Mouse (Mus musculus) G1E-ER4 (cell line): ENCODE data around the gene 8030411F24Rik. TPM values are rescaled to one million over a fixed set of nuclear protein-coding genes. Genes with fewer than 3 reads are reported as not detected.

Source experiments
- GATA1 ChIP-seq: IDR thresholded peaks from one replicate; pipeline ENCODE4 v1.8.0; 2012; ENCODE audit warnings: low read length, inconsistent platforms
- polyA plus RNA-seq: library from polyadenylated mRNA; stranded (reverse); fragments of >175 nt; gene quantifications from 2 replicates; pipeline ENCODE4 v1.2.3, GENCODE M21; 2012

Gene 8030411F24Rik
- polyA plus RNA-seq, 1 experiment, result not detected

GRCm38 (mm10) chr2:148825986-148826385 lies 44.2 kb downstream of the 8030411F24Rik start:
- TF ChIP-seq GATA1, result no peak

GRCm38 (mm10) chr2:148834912-148835311 lies 53.1 kb downstream of the 8030411F24Rik start, which contains the start of gene Cst9:
Cst9 (plus strand) TSS chr2:148835147.
- TF ChIP-seq GATA1, result no peak

Other genes with a start within 250 kb of the 8030411F24Rik start
- gene Nxt1, start 109.4 kb upstream of the 8030411F24Rik start, polyA plus RNA-seq, result 29.7 and 37.5 TPM in 2 replicates
- gene Gzf1, start 101.0 kb upstream of the 8030411F24Rik start, polyA plus RNA-seq, result 11.9 and 14.9 TPM in 2 replicates
- not detected in 2 replicates for gene Napb, start 49.5 kb upstream of the 8030411F24Rik start, polyA plus RNA-seq
- gene Cstl1, start 31.7 kb upstream of the 8030411F24Rik start, polyA plus RNA-seq, result not detected in 2 replicates
- not detected in 2 replicates for gene Cst11, start 10.5 kb upstream of the 8030411F24Rik start, polyA plus RNA-seq
- gene Cst12, start 7.4 kb downstream of the 8030411F24Rik start, polyA plus RNA-seq, result not detected in 2 replicates
- not detected in 2 replicates for gene Cst8, start 16.8 kb downstream of the 8030411F24Rik start, polyA plus RNA-seq
- gene Cst13, start 38.1 kb downstream of the 8030411F24Rik start, polyA plus RNA-seq, result not detected in 2 replicates
- gene Cst9, start 53.1 kb downstream of the 8030411F24Rik start, polyA plus RNA-seq, result not detected in 2 replicates
- not detected in 2 replicates for gene 9230104L09Rik, start 83.0 kb downstream of the 8030411F24Rik start, polyA plus RNA-seq
- gene Cst3, start 93.7 kb downstream of the 8030411F24Rik start, polyA plus RNA-seq, result 103 and 150 TPM in 2 replicates
- not detected in 2 replicates for gene Gm1330, start 221.2 kb downstream of the 8030411F24Rik start, polyA plus RNA-seq
- not detected in 2 replicates for gene Gm10750, start 235.2 kb downstream of the 8030411F24Rik start, polyA plus RNA-seq